Mouse (Mus musculus) spleen, adult 2 months (tissue): ENCODE results near the gene Rmnd5b.

Experiments used
- CTCF ChIP-seq: fragments of 200-500 bp; IDR thresholded peaks from 2 replicates; pipeline ENCODE4 v1.5.1; 2011; ENCODE audit warnings: mild to moderate bottlenecking, inconsistent platforms; ENCODE audit not compliant: insufficient read depth, insufficient read length, insufficient replicate concordance; ENCODE audit errors: extremely low read depth
- POLR2A ChIP-seq: fragments of 200-500 bp; IDR thresholded peaks from 2 replicates; pipeline ENCODE4 v1.6.1; 2011; ENCODE audit warnings: low read depth, low read length, inconsistent platforms

DNA sequence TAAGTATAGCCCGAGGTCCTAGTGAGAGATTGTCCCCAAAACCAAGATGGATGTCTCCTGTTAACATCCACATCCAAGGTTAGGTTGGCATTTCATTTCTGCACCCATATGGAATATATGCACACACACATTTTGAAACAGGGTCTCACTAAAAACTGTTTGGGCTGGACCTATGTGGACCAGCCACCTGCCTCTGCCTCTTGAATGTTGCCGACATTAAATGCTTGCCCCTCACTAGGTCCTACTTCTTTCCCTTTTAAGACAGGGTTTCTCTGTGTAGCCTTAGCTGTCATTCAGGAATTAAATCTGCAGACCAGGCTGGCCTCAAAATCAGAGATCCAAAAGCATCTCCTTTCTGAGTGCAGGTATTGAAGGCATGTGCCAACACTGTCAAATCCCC is 38.1 kb downstream of the Rmnd5b start:
- TF ChIP-seq CTCF (no peak), POLR2A (no peak)
